Mouse (Mus musculus) C2C12 (cell line): ENCODE data around the gene Slc9b2.

ENCODE experiments used
- CTCF ChIP-seq: IDR thresholded peaks from one replicate; pipeline ENCODE4 v1.5.1; 2011; ENCODE audit not compliant: control insufficient read depth, insufficient read depth, insufficient read length
- MYOD1 ChIP-seq: IDR thresholded peaks from one replicate; pipeline ENCODE4 v1.6.1; 2011; ENCODE audit warnings: low read depth; ENCODE audit not compliant: control insufficient read depth, insufficient read length
- MYOG ChIP-seq: IDR thresholded peaks from one replicate; pipeline ENCODE4 v1.6.1; 2011; ENCODE audit not compliant: control insufficient read depth, insufficient read length; ENCODE audit errors: extremely low read depth

DNA sequence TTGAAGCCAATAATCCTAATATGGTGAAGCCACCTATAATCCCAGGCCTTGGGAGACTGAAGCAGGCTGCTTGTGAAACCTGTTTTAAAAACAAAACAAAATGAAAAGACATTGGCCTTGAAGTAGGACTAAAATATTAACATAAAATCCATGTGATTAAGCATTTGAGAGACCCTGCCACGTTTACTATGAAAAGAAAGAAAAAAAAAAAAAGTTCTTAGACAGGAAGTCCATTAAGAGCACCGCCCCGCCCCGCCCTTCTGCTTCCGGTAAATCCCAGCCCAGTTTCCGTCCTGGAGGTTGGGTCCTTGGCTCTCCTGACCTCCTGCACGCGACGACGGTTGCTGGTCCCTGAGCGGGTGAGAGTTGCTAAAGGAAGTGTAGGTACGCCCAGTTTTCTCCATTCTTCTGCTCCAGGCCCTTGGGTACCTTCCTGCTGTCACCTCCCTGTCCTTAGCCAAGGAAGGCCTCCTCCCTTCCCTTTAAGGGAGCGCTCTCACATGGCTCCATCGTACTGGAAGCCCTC, 40.3 kb downstream of the Slc9b2 start, which contains the start of gene Slc9b1:
- TF ChIP-seq CTCF: no peak
- no peak for TF ChIP-seq MYOG
- no peak for TF ChIP-seq MYOD1
